Mouse (Mus musculus): ENCODE data around the gene Nynrin.

The Nynrin gene

GRCm38 (mm10) chr14:55878316-55878940 lies 24.6 kb downstream of the Nynrin start:
- DNase-seq (ENCODE audit: inconsistent ontology term): no peak

- DNase-seq (ENCODE audit: inconsistent ontology term): peak; percentile 75
These were observed 25.8 kb downstream of the Nynrin start for GRCm38 (mm10) chr14:55879623-55880022.

DNA sequence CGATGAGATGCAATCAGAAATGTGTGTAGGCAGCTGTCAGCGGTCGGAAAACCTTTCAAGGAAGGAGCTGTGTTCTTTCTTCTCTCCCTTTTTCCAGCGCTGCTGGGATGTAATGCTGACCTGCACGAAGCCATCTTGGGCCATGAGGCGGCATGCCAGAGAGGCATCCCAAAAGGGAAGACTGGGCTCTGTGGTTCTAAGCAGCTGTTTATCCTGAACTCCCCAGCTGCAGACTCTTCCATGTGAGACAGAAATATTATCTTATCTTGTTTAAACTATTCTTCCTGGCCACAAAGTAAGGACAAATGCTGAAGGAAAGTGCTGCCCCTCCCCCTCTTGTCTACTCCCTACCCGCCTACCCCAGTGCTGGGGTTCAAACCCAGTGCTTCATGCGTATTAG lies 27.2 kb downstream of the Nynrin start:
- DNase-seq (ENCODE audit: inconsistent ontology term): no peak

DNA sequence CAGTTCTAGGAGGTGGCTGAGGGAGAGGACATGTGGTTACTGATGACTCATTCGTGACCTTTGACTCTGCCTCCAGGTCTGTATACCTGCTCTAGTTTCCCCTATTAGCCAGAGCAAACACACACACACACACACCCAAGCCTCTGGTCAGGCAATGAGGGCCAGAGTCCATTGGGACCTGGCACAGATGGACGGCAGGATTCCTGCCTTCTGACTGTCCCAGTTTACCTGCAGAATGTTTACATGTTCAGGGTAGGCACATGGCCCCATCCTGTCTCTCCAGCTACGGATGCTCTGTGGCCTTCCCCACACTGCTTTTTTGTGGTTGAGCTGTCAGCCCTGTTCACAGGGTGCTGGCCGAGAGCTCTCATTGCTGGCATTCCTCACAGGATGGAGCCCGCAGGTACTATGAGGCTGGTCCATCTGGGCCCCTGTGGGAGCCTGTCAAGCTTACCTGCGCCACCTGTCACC lies 28.4 kb downstream of the Nynrin start:
- DNase-seq (ENCODE audit: inconsistent ontology term): no peak

DNA sequence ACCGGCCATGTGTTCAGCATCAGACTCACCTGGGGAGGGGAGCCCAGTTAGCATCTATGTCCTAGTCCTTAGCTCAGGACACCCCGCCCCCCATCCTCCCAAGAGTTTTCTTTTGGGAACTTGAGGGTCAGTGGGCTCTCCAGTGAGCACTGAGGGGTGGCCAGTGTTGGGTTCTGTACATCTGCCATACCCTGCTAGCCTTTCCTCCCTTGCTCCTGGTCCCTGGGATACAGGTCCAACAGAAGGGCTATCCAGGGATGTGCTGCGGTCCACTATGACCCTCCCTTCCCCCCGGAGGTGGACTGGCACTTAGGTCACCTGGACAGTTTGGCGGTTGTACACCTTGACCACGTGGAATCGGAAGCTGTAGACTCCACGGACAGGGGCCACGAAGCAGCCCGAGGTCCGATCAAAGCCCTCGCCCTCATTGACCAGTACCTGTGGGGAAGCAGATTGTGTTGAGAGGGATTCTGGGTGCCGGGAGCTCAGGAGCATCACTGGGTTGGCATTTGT lies 29.4 kb downstream of the Nynrin start:
- no peak for DNase-seq (ENCODE audit: inconsistent ontology term)

- DNase-seq (ENCODE audit: inconsistent ontology term): no peak
These were observed 29.9 kb downstream of the Nynrin start for GRCm38 (mm10) chr14:55883663-55884062.

- DNase-seq (ENCODE audit: inconsistent ontology term): peak; percentile 74
These were observed 30.4 kb downstream of the Nynrin start, which contains the start of gene Cbln3 for GRCm38 (mm10) chr14:55884166-55884565. Gene Cbln3 (minus strand): TSS chr14:55884392.

DNA sequence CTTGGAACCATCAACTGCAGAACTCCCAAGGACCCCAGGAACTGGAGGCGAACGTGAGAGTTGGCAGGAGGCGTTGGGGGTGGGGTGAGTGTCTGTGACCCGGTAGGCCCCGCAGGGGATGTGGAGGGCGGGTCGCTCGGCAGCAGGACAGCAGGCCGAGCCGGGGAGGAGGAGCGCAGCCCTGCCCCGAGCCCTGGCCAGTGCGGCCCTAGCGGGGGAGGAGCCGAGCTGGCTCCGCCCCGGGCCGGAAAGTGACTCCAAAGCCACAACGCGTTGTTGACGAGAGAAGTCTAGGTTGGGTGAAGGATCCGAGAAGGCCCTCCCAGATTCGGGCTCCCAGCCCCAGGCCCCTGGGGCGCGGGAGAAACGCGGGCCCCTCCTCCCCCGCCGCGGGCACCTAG lies 30.9 kb downstream of the Nynrin start, which contains the start of gene Khnyn:
Gene Khnyn (plus strand): TSS at position 235 of the 401 bp plus-strand sequence.
- DNase-seq (ENCODE audit: inconsistent ontology term): peak; percentile 96

- DNase-seq (ENCODE audit: inconsistent ontology term): peak; percentile 35
These were observed 31.4 kb downstream of the Nynrin start for GRCm38 (mm10) chr14:55885114-55885790.

- peak; percentile 48 for DNase-seq (ENCODE audit: inconsistent ontology term)
These were observed 32.0 kb downstream of the Nynrin start for GRCm38 (mm10) chr14:55885791-55886271.

DNA sequence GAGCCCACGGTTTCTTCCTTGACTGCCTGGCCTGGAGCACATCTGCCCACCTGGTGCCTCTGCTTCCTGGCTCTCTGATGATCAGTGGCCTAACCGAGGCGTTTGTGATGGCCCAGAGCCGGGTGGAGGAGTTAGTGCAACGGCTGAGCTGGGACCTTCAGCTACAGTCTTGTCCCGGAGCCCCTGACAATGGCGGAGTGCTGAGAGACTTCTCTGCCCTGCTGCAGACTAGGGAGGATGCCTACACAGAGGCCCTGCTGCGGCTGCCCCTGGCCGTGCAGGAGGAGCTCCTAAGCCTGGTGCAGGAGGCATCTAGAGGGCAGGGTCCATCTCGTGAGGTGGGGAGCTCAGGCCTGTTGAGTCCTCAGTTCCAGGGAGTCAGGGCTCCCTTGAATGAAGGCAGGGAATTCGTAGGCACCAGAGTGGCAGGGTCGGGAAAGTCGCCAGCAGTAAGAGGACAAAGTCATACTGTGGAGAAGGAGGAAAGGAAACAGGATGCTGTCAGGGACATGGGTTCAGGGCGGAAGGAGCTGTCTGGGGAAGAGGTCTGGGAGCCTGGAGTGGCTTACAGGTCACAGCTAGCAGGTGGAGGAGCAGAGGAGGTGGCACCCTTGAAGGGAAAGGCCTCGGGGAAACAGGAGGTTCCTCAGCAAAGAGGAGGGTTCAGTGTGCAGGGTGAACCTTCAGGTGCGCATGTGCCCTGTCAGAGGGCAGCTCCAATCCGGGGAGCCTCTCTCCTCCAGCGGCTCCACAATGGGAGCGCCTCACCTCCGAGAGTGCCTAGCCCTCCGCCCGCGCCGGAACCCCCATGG lies 33.0 kb downstream of the Nynrin start:
- DNase-seq (ENCODE audit: inconsistent ontology term): no peak

GRCm38 (mm10) chr14:55897671-55898070 lies 43.9 kb downstream of the Nynrin start:
- no peak for DNase-seq (ENCODE audit: inconsistent ontology term)

DNA sequence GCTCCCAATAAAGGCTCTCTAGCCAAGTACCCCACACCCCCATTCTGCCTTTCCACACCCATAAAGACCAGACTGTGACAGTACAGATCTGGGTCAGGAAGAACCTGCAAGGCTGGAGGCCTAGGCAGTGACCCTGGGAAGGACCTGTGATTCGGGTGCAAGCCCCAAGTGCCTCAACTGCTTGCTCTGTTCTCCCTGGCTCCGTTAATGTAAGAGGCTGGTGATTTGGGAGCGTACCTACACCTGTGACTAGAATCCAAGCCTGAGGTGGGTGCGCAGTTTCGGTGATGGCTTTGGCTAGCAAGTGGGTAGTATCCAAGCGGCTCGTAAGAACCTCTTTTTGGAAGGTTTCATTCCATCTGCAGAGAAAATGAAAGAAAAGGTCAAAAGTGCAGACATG lies 45.1 kb downstream of the Nynrin start:
- no peak for DNase-seq (ENCODE audit: inconsistent ontology term)

DNA sequence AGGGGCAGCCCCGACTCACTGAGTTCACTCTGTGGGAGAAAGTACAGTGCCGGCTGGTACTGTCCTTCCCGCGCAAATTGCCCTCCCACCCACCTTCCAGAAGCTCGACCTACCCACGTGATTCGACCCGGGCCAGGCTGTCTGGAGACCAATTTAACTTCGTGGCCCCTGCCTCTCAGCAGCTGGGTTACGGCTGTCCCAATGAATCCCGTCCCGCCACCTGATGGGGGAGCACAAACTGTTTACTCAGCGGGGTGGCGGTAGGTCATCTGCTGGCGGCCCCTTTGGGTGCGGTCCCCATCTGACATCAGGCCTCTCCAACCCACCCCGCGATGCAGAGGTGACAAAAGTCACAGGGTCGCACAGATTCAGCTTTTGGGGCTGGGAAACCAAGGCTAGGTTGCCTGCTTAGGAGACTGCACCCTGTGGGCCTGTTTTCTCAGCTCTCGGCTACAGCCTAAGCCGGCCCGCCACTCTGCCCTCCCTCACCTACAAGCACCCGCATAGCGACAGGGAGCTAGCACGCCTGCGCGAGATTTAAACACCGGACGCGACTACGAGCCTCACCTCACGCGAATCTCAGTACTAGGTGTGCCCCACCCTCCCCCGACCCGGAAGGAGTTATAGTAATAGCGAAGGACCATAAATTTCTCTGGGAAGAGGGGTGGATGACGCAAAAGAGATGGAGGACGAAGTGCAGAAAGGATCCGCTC lies 46.0 kb downstream of the Nynrin start, which contains the start of gene Sdr39u1:
Gene Sdr39u1 (minus strand): TSS at position 593 of the 713 bp plus-strand sequence.
- DNase-seq (ENCODE audit: inconsistent ontology term): peak; percentile 90

GRCm38 (mm10) chr14:55900414-55900755 lies 46.6 kb downstream of the Nynrin start:
- DNase-seq (ENCODE audit: inconsistent ontology term): no peak

DNA sequence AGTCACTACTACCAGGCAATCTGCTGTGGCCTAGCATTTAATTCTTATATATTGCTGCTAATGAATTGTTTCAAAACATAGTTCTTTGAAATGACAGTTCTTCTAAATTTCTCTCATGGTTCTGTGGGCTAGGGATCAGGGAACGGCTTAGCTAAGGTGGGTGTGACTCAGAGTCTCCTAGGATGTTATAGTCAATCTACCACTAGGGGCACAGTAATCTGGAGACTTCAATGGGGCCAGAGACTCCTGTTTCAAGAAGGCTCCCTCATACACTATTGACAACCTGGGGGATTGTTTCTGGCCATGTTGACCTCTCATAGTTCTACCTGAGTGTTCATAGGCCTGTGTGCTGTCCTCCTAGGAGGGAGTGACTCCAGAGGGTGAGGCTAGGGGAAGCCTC lies 51.7 kb downstream of the Nynrin start:
- DNase-seq (ENCODE audit: inconsistent ontology term): no peak

DNA sequence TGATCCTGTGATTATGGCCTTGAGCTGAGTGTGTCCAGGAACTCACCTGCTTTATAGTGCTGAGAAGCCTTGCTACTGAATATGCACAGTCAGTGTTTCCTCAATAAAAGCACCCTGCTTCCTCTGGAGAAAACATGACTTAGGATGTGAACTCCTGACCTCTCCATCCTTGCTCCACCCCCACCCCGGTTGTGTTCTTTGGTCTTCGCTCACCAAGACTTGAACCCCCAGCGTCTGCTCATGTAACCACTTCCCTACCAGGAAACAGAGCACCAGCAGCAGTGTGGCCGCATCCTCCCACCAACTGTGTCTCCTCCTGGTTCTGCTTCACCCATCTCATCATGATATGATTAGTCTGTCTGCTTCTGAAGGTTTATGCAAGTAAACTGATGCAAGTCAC lies 59.6 kb downstream of the Nynrin start:
- DNase-seq (ENCODE audit: inconsistent ontology term): no peak

- peak; percentile 61 for DNase-seq (ENCODE audit: inconsistent ontology term)
These were observed 64.7 kb downstream of the Nynrin start for GRCm38 (mm10) chr14:55918240-55919082.

DNA sequence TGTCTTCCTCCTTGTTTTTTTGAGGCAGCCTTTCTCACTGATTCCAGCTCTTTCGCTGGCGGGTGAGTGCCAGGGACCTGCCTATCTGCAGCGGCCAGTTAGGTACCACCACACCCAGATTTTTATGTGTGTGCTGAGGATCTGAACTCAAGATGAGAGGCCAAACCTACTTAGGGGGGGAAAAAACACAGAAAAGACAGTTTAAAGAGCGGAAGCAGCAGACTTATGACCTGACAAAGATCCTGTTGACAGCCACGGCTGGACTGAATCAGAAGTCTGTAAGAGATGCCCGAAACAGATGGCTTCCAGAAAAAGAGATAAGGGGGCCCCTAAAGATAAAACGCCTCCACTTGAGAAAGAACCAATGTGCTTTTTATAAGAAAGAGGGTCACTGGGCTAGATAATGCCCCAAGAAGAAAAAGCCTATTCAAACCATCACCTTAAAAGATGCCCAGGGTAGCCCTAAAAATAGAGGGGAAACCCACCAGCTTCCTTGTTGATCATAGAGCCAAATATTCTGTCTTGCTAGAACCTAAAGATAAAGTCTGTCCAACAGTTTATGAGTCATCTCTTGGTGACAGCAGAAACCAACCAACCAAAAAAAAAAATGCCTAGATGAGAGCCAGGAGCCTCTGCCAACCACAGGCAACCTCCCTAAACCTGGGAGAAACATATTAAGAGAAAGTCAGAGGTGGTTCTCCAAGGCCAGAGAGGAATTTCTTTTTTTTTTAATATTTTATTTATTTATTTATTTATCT lies 68.8 kb downstream of the Nynrin start:
- DNase-seq (ENCODE audit: inconsistent ontology term): no peak

Measured in Muller cell, postnatal 12 days (primary cell).